Mouse (Mus musculus): Measurements from ENCODE around the gene Grb7. TPM values are rescaled to one million over a fixed set of nuclear protein-coding genes. Genes with fewer than 3 reads are reported as not detected.
A peak's percentile ranks its signal among the peaks of the same experiment; 100 is the strongest.

The Grb7 gene
- 20.1 and 22.0 TPM in 2 replicates for polyA plus RNA-seq (2016; fragmentation: Nextera tagmentation; extraction: Ambion mirVana)

DNA sequence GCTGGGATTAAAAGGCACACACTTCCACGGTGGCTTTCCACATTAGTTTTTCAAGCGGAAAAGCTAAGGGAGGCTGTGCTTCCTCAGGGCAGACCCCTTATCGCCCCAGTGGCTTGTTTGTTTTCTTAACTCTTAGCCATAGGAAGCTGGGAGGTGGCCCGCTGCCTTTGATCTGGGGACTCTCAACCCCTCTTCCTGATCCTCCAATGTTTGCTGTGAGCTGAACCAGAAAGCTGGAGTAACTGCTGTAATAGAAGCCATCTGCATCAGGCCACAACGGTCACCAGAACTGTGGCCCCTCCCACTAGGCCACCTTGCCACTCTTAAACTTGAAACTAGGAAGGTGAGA lies at the start of gene Grb7:
Grb7 (plus strand) TSS at position 182 of the 349 bp plus-strand sequence.
- H3K4me1 ChIP-seq = peaks cover 6% of the 10 kb centered on the region
- no peaks in the 10 kb centered on the region for H3K9me3 ChIP-seq (replicated peaks)
- H3K4me3 ChIP-seq = peak within 1 kb of the TSS; percentile 35
- H3K36me3 ChIP-seq = peaks cover 7% of the 10 kb centered on the region
- H3K27ac ChIP-seq = peak within 1 kb of the TSS; percentile 77
- WGBS (ENCODE audit: insufficient replicate concordance) = 15% methylated on average over 5 of the region's 5 CpGs
- peak within 1 kb of the TSS; percentile 21 for H3K4me2 ChIP-seq
- 0 out of 2 replicates have a peak within 1 kb of the TSS, but pooled peaks have one; percentile 9 for H3K9ac ChIP-seq
- peak; percentile 25 for ATAC-seq
- peaks cover 68% of the 10 kb centered on the region for H3K27me3 ChIP-seq (replicated peaks)

DNA sequence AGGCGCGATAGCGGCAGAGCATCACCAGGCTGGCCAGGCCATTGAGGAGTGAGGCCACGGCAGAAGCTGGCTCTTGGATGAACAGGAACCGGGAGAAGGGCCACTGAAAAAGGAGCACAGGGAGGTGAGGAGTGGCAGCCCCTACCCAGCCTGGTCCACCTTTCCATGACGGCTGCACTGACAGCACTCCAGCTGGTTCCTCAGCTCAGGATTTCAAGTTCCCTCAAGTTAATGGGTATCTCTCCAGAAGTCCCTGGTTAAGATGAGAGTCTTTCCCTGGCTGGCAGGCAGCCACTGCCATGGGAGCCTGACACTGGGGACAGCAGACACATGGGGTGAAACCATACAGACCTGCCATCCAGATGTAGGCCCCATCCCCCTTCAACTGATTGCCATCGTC lies 48.2 kb upstream of the Grb7 start:
- no peak overlapping the region for H3K27ac ChIP-seq
- no peak for ATAC-seq
- peaks cover 11% of the 10 kb centered on the region for H3K27me3 ChIP-seq (replicated peaks)
- no peaks in the 10 kb centered on the region for H3K36me3 ChIP-seq
- WGBS (ENCODE audit: insufficient replicate concordance) = 86% methylated on average over 7 of the region's 7 CpGs
- peaks cover 38% of the 10 kb centered on the region for H3K4me1 ChIP-seq
- H3K4me2 ChIP-seq = no peak overlapping the region
- no peak overlapping the region for H3K4me3 ChIP-seq
- H3K9ac ChIP-seq = no peak overlapping the region
- no peaks in the 10 kb centered on the region for H3K9me3 ChIP-seq (replicated peaks)

DNA sequence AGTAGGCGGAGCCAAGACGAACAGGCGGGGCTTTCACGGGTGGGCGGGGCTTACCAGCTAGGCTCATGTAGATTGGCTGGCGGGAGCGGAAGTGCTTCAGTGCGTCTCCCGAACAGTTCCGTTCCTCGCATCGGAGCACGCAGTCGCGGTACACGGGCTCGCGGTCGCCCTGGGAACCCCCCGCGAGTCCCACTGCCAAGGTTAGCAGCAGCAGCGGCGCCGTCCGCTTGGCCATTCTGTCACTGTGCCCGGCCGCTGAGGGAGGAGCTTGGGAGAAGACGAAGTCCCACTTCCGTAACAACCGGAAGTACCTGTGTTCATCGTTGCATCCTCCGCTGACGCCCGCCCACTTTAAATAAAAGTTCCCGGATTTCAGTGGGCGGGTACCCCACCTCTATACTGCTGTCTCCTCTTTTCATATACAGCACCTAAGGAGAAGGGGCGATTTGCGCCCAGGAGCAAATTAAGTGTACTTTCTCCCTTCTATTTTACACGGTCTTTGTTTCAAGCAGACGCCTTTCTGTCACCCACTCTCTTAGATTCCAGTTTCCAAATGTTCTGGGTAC lies 46.0 kb upstream of the Grb7 start, which contains the start of gene Pgap3:
Pgap3 (minus strand) TSS at position 330 of the 566 bp plus-strand sequence.
- ATAC-seq = peak; percentile 84
- Histone ChIP-seq H3K36me3 (no peaks in the 10 kb centered on the region), H3K4me2 (peak within 1 kb of the TSS; percentile 73), H3K9me3 (replicated peaks) (no peaks in the 10 kb centered on the region), H3K27ac (peak within 1 kb of the TSS; percentile 87), H3K9ac (peak within 1 kb of the TSS; percentile 76), H3K27me3 (replicated peaks) (peaks cover 28% of the 10 kb centered on the region), H3K4me3 (peak within 1 kb of the TSS; percentile 73), H3K4me1 (peaks cover 15% of the 10 kb centered on the region)
- WGBS (ENCODE audit: insufficient replicate concordance) = under 1% methylated on average over 40 of the region's 40 CpGs

DNA sequence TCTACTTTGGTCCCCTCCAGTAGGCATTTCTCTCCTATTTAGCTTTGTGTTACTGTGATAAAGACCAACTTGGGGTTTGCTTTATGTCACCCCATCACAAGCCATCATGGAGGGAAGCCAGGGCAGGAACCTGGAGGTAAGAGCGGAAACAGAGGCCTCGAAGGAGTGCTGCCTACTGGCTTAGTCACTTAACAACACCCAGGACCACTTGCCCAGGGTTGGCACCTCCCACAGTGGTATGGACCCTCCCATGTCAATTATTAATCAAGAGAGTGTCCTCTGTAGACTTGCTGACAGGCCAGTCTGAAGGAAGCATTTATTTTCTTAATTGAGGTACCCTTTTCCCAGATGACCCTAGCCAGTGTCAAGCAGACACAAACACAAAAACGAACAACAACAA lies 45.4 kb upstream of the Grb7 start:
- no peak for ATAC-seq
- peak overlapping the region; percentile 87; the same call in 1 of the 2 replicates for H3K27ac ChIP-seq

DNA sequence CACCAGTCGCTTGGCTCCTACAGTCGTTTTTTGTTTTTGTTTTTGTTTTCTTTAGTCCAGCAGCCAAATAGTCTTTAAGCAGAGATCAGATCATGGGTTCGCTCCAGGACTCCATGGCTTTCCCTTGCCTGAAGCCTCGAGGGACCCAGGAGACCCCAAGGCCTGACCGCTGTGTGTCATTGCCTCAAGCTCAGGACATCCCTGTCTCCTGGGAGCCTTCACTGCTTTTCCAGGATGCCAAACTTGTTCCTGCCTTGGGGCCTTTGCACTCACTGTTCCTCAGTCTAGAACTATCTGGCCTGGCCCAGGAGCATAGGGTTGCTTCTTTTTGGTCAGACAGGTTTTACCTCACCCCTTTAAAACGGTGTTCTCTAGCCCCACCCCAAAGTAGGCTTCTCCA lies 39.6 kb upstream of the Grb7 start:
- H3K27ac ChIP-seq = no peak overlapping the region
- no peaks in the 10 kb centered on the region for H3K36me3 ChIP-seq
- no peak overlapping the region for H3K4me3 ChIP-seq
- WGBS (ENCODE audit: insufficient replicate concordance) = 65% methylated on average over 6 of the region's 6 CpGs
- H3K9me3 ChIP-seq (replicated peaks) = no peaks in the 10 kb centered on the region
- no peak for ATAC-seq
- H3K9ac ChIP-seq = no peak overlapping the region
- H3K27me3 ChIP-seq (replicated peaks) = peaks cover 56% of the 10 kb centered on the region
- peaks cover 10% of the 10 kb centered on the region; the same call in 1 of the 2 replicates for H3K4me1 ChIP-seq
- H3K4me2 ChIP-seq = no peak overlapping the region

More for the DNA sequence above, 45.4 kb upstream of the Grb7 start:
- WGBS (ENCODE audit: insufficient replicate concordance) = 58% methylated on average over 3 of the region's 3 CpGs
- Histone ChIP-seq H3K9ac (peak overlapping the region; percentile 76; the same call in 1 of the 2 replicates), H3K36me3 (no peaks in the 10 kb centered on the region), H3K9me3 (replicated peaks) (no peaks in the 10 kb centered on the region), H3K27me3 (replicated peaks) (peaks cover 28% of the 10 kb centered on the region), H3K4me3 (peak overlapping the region; percentile 73), H3K4me2 (peak overlapping the region; percentile 73), H3K4me1 (peaks cover 12% of the 10 kb centered on the region)

DNA sequence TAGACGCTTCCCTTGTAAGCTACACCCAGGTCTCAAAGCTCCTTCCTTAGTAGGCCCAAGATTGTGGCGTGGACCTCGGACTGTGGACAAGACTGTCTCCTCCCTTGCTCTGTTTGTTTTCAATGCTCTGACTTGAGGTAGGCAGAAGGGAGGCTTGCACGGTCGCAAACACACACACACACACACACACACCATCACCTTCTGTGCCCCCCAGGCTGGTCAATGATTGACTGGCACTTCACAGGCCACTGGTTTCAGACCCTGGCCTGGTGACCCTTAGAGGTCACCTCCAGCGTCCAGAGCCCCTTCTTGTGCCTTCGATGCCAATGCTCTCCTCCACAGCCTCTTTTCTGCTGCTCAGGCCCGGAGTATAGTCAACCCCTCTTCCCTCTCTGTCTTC lies 37.3 kb upstream of the Grb7 start:
- Histone ChIP-seq H3K36me3 (no peaks in the 10 kb centered on the region), H3K9me3 (replicated peaks) (no peaks in the 10 kb centered on the region), H3K4me2 (peak overlapping the region; percentile 31), H3K9ac (no peak overlapping the region), H3K27me3 (replicated peaks) (peaks cover 64% of the 10 kb centered on the region), H3K27ac (no peak overlapping the region), H3K4me3 (no peak overlapping the region), H3K4me1 (peaks cover 14% of the 10 kb centered on the region)
- ATAC-seq = no peak
- WGBS (ENCODE audit: insufficient replicate concordance) = 52% methylated on average over 8 of the region's 8 CpGs

DNA sequence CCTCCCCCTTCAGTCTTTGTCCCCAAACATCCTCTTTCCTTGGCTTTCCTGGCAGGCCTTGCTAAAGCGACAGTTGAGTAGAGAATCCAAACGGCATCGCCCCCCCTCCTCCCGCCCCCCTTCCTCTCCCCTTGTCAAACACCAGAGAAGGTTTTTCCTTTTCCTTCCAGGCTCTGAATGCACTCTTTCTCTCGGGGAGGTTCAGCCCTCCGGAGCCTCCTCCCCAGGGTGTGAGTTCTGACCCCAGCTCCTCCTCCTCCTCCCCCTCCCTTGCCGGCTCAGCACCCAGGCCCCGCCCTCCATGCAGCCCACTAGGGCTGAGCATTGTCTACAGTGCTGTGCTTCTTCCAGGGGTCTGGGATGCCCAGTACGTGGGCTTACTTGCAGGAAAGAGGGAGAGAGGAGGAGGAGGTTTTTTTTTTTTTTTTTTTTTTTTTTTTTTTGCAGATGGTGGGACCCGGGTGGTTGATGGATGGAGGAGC lies 36.8 kb upstream of the Grb7 start:
- 6% methylated on average over 9 of the region's 10 CpGs for WGBS (ENCODE audit: insufficient replicate concordance)
- no peak overlapping the region for H3K27ac ChIP-seq

DNA sequence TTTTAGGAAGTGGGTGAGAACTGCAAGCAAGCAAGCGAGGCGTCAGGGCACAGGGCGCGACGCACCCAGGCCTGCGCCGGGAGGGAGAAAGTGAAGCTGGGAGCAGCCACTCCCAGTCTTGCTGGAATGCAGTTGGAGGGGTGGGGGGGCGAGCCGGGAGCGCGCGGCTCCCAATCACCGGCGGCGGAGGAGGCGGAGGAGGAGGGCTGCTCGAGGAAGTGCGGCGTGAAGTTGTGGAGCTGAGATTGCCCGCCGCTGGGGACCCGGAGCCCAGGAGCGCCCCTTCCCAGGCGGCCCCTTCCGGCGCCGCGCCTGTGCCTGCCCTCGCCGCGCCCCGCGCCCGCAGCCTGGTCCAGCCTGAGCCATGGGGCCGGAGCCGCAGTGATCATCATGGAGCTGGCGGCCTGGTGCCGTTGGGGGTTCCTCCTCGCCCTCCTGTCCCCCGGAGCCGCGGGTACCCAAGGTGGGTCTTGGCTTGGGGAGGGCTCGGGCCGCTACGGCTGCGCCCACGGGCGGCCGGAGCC lies 33.9 kb upstream of the Grb7 start, which contains the start of gene Erbb2:
Erbb2 (plus strand) TSS at position 198 of the 524 bp plus-strand sequence.
- Histone ChIP-seq H3K27ac (peak within 1 kb of the TSS; percentile 56; the same call in 1 of the 2 replicates), H3K4me3 (peak within 1 kb of the TSS; percentile 60), H3K4me2 (peak within 1 kb of the TSS; percentile 60), H3K27me3 (replicated peaks) (peaks cover 87% of the 10 kb centered on the region), H3K9ac (peak within 1 kb of the TSS; percentile 58), H3K4me1 (peaks cover 22% of the 10 kb centered on the region), H3K36me3 (no peaks in the 10 kb centered on the region), H3K9me3 (replicated peaks) (no peaks in the 10 kb centered on the region)
- WGBS (ENCODE audit: insufficient replicate concordance) = under 1% methylated on average over 49 of the region's 49 CpGs
- ATAC-seq = peak; percentile 55

More for the DNA sequence above, 36.8 kb upstream of the Grb7 start:
- ATAC-seq = 0 out of 2 replicates have a peak, but pooled peaks have one; percentile 13
- no peaks in the 10 kb centered on the region for H3K9me3 ChIP-seq (replicated peaks)
- peaks cover 14% of the 10 kb centered on the region for H3K4me1 ChIP-seq
- H3K4me3 ChIP-seq = no peak overlapping the region
- H3K9ac ChIP-seq = no peak overlapping the region
- H3K36me3 ChIP-seq = no peaks in the 10 kb centered on the region
- H3K27me3 ChIP-seq (replicated peaks) = peaks cover 68% of the 10 kb centered on the region
- H3K4me2 ChIP-seq = peak overlapping the region; percentile 31

DNA sequence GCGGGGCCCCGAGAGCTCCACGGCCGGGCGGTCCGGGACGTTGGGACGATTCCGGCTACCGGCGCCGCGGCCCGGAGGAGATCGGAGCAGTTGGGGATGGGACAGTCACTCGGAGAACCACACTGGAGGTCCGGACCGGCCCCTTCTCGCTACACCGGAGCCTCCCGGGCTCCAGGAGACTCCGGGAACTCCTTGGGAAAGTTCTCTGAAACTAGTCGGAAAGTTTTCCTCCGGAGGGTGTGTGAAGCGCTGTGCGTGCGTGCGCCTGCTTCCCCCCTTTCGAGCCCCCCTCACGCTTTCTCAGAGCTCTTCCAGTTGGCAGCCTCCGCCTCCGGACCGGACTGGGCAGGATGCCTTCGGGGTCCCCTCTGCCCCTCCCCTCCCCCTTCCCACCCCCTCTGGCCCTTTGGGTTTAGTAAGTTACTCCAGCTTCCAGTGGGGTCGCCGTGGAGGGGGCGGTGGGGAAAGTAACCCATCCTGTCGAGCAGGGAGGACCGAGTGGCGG lies 33.3 kb upstream of the Grb7 start:
- H3K4me2 ChIP-seq = peak overlapping the region; percentile 60
- peak overlapping the region; percentile 60 for H3K4me3 ChIP-seq
- no peak for ATAC-seq
- H3K9ac ChIP-seq = peak overlapping the region; percentile 58
- peaks cover 86% of the 10 kb centered on the region for H3K27me3 ChIP-seq (replicated peaks)
- peak overlapping the region; percentile 56; the same call in 1 of the 2 replicates for H3K27ac ChIP-seq
- H3K9me3 ChIP-seq (replicated peaks) = no peaks in the 10 kb centered on the region
- under 1% methylated on average over 40 of the region's 40 CpGs for WGBS (ENCODE audit: insufficient replicate concordance)
- no peaks in the 10 kb centered on the region for H3K36me3 ChIP-seq
- H3K4me1 ChIP-seq = peaks cover 23% of the 10 kb centered on the region

DNA sequence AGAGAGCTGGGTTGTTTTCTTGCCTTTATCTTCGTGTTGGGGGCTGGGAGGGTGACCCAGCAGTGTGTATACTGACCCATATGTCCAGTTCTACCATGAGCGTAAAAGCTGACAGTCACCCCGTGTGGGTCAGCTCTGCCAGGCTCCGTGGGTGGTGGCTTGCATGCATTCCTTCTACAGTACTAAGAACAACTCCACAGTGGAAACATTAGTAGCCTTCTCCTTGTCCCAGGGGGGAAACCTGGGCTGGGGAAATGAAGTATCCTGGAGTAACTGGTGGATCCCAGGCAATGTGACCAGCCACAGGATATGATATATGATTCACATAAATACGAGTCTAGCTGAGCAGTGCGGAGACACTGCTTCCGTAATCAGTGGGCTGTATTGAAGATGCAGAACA lies 32.5 kb upstream of the Grb7 start:
- peaks cover 90% of the 10 kb centered on the region for H3K27me3 ChIP-seq (replicated peaks)
- H3K9me3 ChIP-seq (replicated peaks) = no peaks in the 10 kb centered on the region
- H3K9ac ChIP-seq = no peak overlapping the region
- H3K4me2 ChIP-seq = peak overlapping the region; percentile 60
- peaks cover 21% of the 10 kb centered on the region for H3K4me1 ChIP-seq
- H3K27ac ChIP-seq = no peak overlapping the region
- H3K4me3 ChIP-seq = peak overlapping the region; percentile 60; the same call in 1 of the 2 replicates
- WGBS (ENCODE audit: insufficient replicate concordance) = 31% methylated on average over 7 of the region's 7 CpGs
- ATAC-seq = no peak
- no peaks in the 10 kb centered on the region for H3K36me3 ChIP-seq

DNA sequence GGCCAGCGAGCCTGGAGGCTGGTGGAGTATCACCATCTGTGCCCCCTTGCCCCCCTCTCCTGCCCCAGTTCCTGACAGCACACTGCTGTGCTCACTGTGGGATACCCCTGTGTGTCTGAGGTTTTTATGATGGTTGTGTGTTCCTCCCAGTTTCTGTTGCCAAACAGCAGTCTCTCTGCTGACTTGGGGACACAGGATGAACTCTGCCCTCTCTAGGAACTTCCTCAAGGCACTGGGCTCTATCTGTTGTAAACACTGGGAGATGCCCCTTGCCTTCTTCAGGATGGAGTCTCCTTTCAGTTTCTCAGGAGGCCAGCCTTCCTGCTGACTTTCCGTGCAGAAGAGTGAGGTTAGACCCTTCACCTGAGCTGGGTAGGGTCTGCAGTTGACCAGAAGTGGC lies 32.0 kb upstream of the Grb7 start:
- 34% methylated on average over 2 of the region's 2 CpGs for WGBS (ENCODE audit: insufficient replicate concordance)
- no peak overlapping the region for H3K4me3 ChIP-seq
- H3K27ac ChIP-seq = no peak overlapping the region
- no peaks in the 10 kb centered on the region for H3K36me3 ChIP-seq
- no peak overlapping the region for H3K9ac ChIP-seq
- peaks cover 16% of the 10 kb centered on the region for H3K4me1 ChIP-seq
- no peaks in the 10 kb centered on the region for H3K9me3 ChIP-seq (replicated peaks)
- ATAC-seq = no peak
- H3K27me3 ChIP-seq (replicated peaks) = peaks cover 90% of the 10 kb centered on the region
- H3K4me2 ChIP-seq = peak overlapping the region; percentile 60; the same call in 1 of the 2 replicates

DNA sequence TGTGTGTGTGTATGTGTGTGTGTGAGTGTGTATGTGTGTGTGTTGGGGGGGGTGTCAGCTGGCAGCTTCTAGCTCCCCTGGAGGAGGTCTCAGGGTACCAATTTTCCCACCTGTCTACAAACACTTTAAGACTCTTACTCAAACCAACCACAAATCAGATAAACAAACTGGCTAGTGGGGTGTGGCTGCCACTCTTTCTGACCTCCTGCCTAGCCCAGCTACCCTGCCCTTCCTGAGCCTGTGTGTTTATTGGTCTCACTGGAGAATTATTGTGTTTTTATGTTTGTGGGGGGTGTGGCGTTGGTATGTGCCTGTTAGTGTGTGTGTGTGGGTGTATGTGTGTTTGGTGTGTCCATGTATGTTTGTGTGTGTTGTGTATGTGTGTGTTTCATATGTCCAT lies 29.1 kb upstream of the Grb7 start:
- H3K4me3 ChIP-seq = no peak overlapping the region
- H3K36me3 ChIP-seq = peaks cover 2% of the 10 kb centered on the region; the same call in 1 of the 2 replicates
- H3K9me3 ChIP-seq (replicated peaks) = no peaks in the 10 kb centered on the region
- H3K4me1 ChIP-seq = peaks cover 13% of the 10 kb centered on the region; the same call in 1 of the 2 replicates
- ATAC-seq = no peak
- H3K27ac ChIP-seq = no peak overlapping the region
- 43% methylated on average over 1 of the region's 1 CpGs for WGBS (ENCODE audit: insufficient replicate concordance)
- no peak overlapping the region for H3K9ac ChIP-seq
- H3K4me2 ChIP-seq = no peak overlapping the region
- peaks cover 84% of the 10 kb centered on the region for H3K27me3 ChIP-seq (replicated peaks)
